Mouse (Mus musculus) limb, embryonic 15.5 days (tissue): ENCODE results near the gene Nostrin. TPM values are rescaled to one million over a fixed set of nuclear protein-coding genes. Genes with fewer than 3 reads are reported as not detected.
A peak's percentile ranks its signal among the peaks of the same experiment; 100 is the strongest.

Source experiments
- ATAC-seq: fragments of 200-750 bp; cut with Nextera tagmentation; 2 replicates; pipeline ENCODE4 v1.8.0; 2017; ENCODE audit warnings: low read depth, moderate TSS enrichment; ENCODE audit not compliant: insufficient number of reproducible peaks, low FRiP score, low TSS enrichment
- H3K27ac ChIP-seq: fragments of 300-500 bp; sonication (generic); 2 replicates; pipeline ENCODE4 v1.5.1; 2015; ENCODE audit warnings: moderate library complexity, mild to moderate bottlenecking, inconsistent platforms
- H3K27me3 ChIP-seq: fragments of 300-500 bp; sonication (generic); 2 replicates; pipeline ENCODE4 v1.6.1; 2015; ENCODE audit warnings: inconsistent platforms
- H3K36me3 ChIP-seq: fragments of 300-500 bp; sonication (generic); 2 replicates; pipeline ENCODE4 v1.6.1; 2015; ENCODE audit warnings: inconsistent platforms
- H3K4me1 ChIP-seq: fragments of 300-500 bp; sonication (generic); 2 replicates; pipeline ENCODE4 v1.6.1; 2015; ENCODE audit warnings: inconsistent platforms
- H3K4me2 ChIP-seq: fragments of 300-500 bp; sonication (generic); 2 replicates; pipeline ENCODE4 v1.6.1; 2015; ENCODE audit warnings: mild to moderate bottlenecking, inconsistent platforms
- H3K4me3 ChIP-seq: fragments of 300-500 bp; sonication (generic); 2 replicates; pipeline ENCODE4 v1.5.1; 2015; ENCODE audit warnings: mild to moderate bottlenecking, inconsistent platforms
- H3K9ac ChIP-seq: fragments of 300-500 bp; sonication (generic); 2 replicates; pipeline ENCODE4 v1.6.1; 2015; ENCODE audit warnings: inconsistent platforms
- H3K9me3 ChIP-seq: fragments of 300-500 bp; sonication (generic); 2 replicates; pipeline ENCODE4 v1.6.1; 2016; ENCODE audit warnings: inconsistent platforms
- WGBS: fragments of 180-500 bp; shearing (Covaris S2); methylation state at CpG from one replicate; pipeline ENCODE4 v1.1.7; 2015; 5-methylcytosine and 5-hydroxymethylcytosine counted together
- polyA plus RNA-seq: library from polyadenylated mRNA; unstranded; fragments of >200 nt; fragmentation: Nextera tagmentation; extraction: Ambion mirVana; gene quantifications from 2 replicates; pipeline ENCODE4 v1.2.1, GENCODE M21; 2015

Gene Nostrin
- polyA plus RNA-seq, result 1.0 and 1.7 TPM in 2 replicates

DNA sequence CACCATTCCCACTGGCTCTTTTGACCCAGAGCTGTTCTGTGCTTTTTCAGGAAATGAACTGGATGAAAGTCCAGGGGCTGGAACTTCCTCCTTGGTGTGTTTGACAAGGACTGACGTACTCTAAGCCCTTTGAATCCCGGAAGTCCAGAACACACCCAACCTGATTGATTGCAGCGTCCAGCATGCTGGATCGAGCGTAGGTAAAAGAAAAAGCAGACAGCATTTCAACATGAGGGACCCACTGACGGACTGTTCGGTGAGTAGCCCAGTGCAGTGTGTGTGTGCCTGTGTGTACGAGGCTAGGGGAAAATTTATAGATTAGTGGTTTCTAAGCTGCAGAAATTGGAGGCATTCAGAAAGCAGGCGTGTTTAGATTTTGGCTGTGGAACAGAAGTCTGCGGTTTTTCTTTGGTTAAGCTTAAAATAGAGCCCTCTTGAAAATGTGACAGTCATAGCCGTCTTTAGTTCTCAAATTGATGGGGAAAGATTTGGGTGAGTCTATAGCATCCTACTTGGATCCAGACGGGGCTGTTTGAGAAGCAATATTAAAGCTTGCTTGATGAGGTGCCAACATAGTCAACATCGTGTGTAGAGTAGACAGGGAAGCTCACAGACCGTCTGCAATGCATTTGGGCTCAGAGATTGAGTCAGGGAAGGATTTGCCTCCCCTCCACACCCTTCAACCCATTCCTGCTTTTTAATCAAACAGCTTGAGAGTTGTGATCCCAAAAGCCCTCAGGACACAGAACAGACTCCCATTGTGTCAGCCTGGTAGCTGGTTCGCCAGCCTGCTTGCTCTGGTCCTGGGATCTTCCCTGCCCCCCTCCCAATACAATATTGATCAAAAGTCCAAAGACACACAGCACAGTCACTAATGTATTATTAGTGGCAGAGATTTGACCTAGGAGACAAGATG, at the start of gene Nostrin:
TSS of gene Nostrin (plus strand) at position 140 of the 916 bp plus-strand sequence.
- WGBS, result 42% methylated on average over 15 of the region's 15 CpGs
- Histone ChIP-seq H3K4me1 (peaks cover 7% of the 10 kb centered on the region; the same call in 1 of the 2 replicates), H3K27ac (no peak within 1 kb of the TSS), H3K36me3 (no peaks in the 10 kb centered on the region), H3K4me2 (peak within 1 kb of the TSS; percentile 25; the same call in 1 of the 2 replicates), H3K27me3 (no peaks in the 10 kb centered on the region), H3K9me3 (no peaks in the 10 kb centered on the region), H3K9ac (no peak within 1 kb of the TSS), H3K4me3 (peak within 1 kb of the TSS; percentile 11; the same call in 1 of the 2 replicates)
- no peak for ATAC-seq

DNA sequence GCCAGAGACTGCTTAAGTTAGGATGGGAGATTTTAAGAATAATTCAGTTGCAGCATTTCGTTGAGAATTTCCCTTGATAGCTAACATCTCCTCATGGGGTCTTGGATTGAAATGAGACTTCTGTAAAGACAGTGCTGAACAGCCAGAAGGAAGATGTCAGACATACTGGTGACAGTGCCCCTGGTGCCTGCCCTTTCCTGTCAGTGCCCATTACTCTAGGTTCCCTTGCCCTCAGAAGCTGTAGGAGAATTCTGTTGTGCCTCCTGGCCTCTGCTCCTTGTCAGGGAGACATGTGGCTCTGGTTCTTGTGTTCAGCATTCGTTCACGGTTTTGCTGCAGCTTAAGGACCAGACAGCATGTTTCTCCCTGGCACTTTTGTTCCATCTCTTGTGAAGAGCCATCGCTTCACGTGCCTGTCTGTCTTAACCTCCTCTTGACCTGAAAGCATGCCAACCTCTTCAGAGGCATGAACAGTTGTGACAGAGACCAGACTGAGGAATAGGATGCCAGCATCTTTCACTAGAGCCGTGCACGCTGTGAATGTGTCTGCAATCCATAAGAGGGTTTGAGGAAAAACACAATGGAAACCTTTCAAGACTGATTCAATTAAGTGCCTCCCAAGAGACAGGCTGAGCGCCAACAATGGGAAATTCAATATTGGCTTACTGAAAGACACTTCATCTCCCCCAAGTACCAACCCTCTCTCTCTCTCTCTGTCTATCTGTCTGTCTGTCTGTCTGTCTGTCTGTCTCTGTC, 48.9 kb upstream of the Nostrin start:
- WGBS, result 67% methylated on average over 8 of the region's 8 CpGs
- H3K4me2 ChIP-seq, result no peak overlapping the region
- H3K4me3 ChIP-seq, result no peak overlapping the region
- H3K9me3 ChIP-seq, result no peaks in the 10 kb centered on the region
- ATAC-seq, result no peak
- no peak overlapping the region for H3K9ac ChIP-seq
- no peaks in the 10 kb centered on the region for H3K27me3 ChIP-seq
- no peaks in the 10 kb centered on the region for H3K36me3 ChIP-seq
- H3K27ac ChIP-seq, result no peak overlapping the region
- H3K4me1 ChIP-seq, result 0 out of 2 replicates have a peak, but pooled peaks cover 3% of the 10 kb centered on the region

DNA sequence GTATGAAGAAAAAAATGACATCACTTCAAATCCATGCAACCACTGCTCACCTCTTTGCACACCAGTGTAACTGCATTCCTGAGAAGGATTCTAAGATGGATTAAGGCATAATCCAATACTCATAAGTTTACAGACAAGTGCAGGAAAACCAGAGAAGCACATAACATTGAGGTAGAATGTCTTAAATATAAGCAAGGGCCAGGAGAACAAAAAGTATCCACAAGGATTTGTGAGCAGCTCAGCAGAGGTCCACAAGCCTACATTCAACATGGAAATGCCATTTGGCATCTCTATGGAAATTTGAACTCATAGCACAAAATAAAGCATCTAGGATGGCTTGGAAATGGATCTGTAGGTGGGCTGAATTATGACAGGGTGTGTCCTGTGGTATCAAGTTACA, 39.8 kb upstream of the Nostrin start:
- H3K4me2 ChIP-seq, result no peak overlapping the region
- H3K4me1 ChIP-seq, result no peaks in the 10 kb centered on the region
- ATAC-seq, result no peak
- no peaks in the 10 kb centered on the region for H3K27me3 ChIP-seq
- H3K9ac ChIP-seq, result no peak overlapping the region
- H3K4me3 ChIP-seq, result no peak overlapping the region
- no peak overlapping the region for H3K27ac ChIP-seq
- no peaks in the 10 kb centered on the region for H3K36me3 ChIP-seq
- H3K9me3 ChIP-seq, result no peaks in the 10 kb centered on the region

DNA sequence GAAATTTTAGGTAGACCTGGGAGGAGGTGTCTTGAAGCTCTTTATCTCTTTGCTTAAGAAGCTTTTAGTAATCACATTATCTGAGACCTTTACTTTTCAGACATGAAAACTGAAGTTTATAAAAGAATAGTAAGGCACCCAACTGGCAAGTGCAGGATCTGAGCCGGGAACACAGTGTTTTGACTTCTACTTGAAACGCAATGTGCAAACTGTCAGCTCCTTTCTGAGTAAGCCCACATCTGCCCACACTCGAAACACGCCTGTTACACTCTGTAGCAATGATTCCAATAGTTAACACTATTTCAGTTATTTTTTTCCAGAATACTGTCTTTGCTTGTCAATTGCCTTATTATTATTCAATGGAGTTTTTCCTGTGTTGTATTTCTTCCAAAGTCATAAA, 38.8 kb upstream of the Nostrin start:
- no peaks in the 10 kb centered on the region for H3K9me3 ChIP-seq
- H3K27ac ChIP-seq, result no peak overlapping the region
- ATAC-seq, result no peak
- H3K4me1 ChIP-seq, result no peaks in the 10 kb centered on the region
- H3K4me3 ChIP-seq, result no peak overlapping the region
- H3K36me3 ChIP-seq, result no peaks in the 10 kb centered on the region
- no peak overlapping the region for H3K9ac ChIP-seq
- no peaks in the 10 kb centered on the region for H3K27me3 ChIP-seq
- WGBS, result 81% methylated on average over 4 of the region's 4 CpGs
- no peak overlapping the region for H3K4me2 ChIP-seq

DNA sequence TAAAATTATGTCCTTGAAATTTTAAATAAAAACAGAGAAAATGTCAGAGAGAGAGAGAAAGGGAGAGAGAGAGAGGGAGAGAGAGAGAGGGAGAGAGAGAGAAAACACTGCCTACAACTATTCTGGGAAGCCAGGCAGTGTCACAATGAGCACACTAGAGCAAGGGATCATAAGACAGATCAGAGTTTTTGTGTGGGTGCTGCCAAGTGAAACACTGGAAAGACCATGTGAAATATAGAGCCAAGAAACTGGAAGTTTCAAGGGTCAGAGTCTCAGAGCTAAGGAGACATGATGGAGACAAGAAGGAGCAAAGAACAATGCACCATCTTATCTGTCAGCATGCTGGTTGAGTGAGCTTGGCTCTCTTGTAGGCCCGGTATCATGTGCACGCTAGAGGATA, 38.1 kb upstream of the Nostrin start:
- Histone ChIP-seq H3K9me3 (no peaks in the 10 kb centered on the region), H3K4me3 (no peak overlapping the region), H3K4me2 (no peak overlapping the region), H3K4me1 (no peaks in the 10 kb centered on the region), H3K27me3 (no peaks in the 10 kb centered on the region), H3K9ac (no peak overlapping the region), H3K27ac (no peak overlapping the region), H3K36me3 (no peaks in the 10 kb centered on the region)
- ATAC-seq, result no peak
- WGBS, result 82% methylated on average over 2 of the region's 2 CpGs

DNA sequence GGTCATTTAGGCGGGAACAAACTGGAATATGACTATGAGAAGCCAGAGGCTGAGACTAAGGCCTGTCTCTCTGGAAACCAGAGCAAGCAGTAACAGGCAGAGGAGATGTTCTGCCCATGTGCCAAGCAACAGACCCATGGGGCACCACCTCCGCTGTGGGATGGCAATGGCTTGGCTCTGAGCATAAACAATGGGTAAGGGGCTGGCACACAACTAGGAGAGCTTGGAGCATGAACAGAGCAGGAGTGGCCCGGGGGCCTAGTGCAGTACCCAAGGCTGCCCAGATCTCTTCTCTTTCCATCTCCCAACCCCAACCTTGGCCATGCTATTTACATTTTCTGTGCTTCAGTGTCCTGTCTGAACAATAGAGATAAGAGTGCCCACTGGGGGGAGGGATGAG, 36.9 kb upstream of the Nostrin start:
- H3K27me3 ChIP-seq, result no peaks in the 10 kb centered on the region
- H3K4me3 ChIP-seq, result no peak overlapping the region
- WGBS, result 87% methylated on average over 3 of the region's 3 CpGs
- ATAC-seq, result no peak
- no peaks in the 10 kb centered on the region for H3K36me3 ChIP-seq
- no peak overlapping the region for H3K27ac ChIP-seq
- H3K4me2 ChIP-seq, result no peak overlapping the region
- H3K4me1 ChIP-seq, result no peaks in the 10 kb centered on the region
- no peaks in the 10 kb centered on the region for H3K9me3 ChIP-seq
- H3K9ac ChIP-seq, result no peak overlapping the region

DNA sequence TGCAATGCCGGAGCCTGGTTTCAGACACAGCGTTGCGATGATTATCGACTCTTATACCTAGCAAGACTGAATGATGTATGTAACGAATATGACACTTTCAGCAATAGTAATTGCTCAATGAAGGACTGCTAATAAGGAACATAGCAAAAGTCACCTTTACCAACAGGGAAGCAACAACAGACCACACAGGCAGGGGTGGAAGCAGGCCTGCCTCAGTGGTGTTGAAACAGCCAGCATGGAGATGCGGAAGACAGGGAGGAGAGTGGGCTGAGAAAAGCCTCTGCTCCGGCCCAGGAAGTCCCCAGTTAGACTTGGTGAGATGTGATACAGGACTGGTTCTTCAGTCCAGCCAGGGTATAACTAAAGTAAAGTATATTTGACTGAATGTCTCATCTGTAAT, 36.5 kb upstream of the Nostrin start:
- ATAC-seq, result no peak
- Histone ChIP-seq H3K36me3 (no peaks in the 10 kb centered on the region), H3K4me3 (no peak overlapping the region), H3K9ac (no peak overlapping the region), H3K4me2 (no peak overlapping the region), H3K4me1 (no peaks in the 10 kb centered on the region), H3K9me3 (no peaks in the 10 kb centered on the region), H3K27me3 (no peaks in the 10 kb centered on the region), H3K27ac (no peak overlapping the region)
- 96% methylated on average over 7 of the region's 7 CpGs for WGBS

DNA sequence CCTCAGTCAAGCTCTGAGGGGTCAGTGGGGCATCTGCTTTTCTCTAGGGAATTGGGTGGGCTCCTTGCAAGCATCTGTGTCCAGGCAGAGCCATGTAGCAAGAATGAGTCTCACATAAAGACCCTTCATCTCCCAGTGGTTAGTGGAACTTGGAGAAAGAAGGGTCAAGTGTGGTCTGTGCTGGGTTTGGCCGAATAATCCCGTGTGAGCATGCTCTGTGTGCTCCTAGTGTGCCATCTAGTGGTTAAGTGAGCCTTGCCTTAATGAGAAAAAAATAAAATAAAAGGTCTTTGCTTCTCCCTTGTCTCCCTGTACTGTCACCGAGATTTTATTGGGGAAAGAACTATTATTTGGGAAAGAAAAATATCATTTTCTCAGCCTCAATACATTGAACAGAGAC, 34.9 kb upstream of the Nostrin start:
- 16% methylated on average over 3 of the region's 3 CpGs for WGBS
- H3K27me3 ChIP-seq, result no peaks in the 10 kb centered on the region
- no peaks in the 10 kb centered on the region for H3K9me3 ChIP-seq
- H3K36me3 ChIP-seq, result no peaks in the 10 kb centered on the region
- no peak overlapping the region for H3K4me3 ChIP-seq
- no peak overlapping the region for H3K9ac ChIP-seq
- H3K4me2 ChIP-seq, result no peak overlapping the region
- no peak for ATAC-seq
- no peak overlapping the region for H3K27ac ChIP-seq
- no peaks in the 10 kb centered on the region for H3K4me1 ChIP-seq

DNA sequence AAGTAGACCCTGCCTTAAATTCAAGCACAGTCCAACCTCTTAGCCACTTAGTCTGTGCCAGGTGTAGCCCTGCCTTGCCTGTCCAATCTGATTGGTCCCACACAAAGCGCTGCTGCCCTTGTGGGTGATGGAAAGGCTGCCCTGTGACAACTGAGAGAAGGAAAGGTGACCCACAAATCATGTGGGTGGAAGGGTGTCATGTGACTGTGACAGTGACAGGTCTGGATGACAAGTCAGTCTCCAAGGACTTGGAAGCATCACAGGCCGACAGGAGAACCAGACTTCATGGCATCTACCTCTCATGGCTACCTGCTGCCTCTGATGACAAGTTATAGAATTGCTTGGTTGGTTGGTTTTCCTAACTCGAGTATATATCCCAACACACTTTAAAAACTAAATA, 32.1 kb upstream of the Nostrin start:
- ATAC-seq, result no peak
- Histone ChIP-seq H3K36me3 (no peaks in the 10 kb centered on the region), H3K9me3 (no peaks in the 10 kb centered on the region), H3K9ac (no peak overlapping the region), H3K27ac (no peak overlapping the region), H3K4me1 (no peaks in the 10 kb centered on the region), H3K27me3 (no peaks in the 10 kb centered on the region), H3K4me2 (no peak overlapping the region), H3K4me3 (no peak overlapping the region)
- 77% methylated on average over 3 of the region's 3 CpGs for WGBS

DNA sequence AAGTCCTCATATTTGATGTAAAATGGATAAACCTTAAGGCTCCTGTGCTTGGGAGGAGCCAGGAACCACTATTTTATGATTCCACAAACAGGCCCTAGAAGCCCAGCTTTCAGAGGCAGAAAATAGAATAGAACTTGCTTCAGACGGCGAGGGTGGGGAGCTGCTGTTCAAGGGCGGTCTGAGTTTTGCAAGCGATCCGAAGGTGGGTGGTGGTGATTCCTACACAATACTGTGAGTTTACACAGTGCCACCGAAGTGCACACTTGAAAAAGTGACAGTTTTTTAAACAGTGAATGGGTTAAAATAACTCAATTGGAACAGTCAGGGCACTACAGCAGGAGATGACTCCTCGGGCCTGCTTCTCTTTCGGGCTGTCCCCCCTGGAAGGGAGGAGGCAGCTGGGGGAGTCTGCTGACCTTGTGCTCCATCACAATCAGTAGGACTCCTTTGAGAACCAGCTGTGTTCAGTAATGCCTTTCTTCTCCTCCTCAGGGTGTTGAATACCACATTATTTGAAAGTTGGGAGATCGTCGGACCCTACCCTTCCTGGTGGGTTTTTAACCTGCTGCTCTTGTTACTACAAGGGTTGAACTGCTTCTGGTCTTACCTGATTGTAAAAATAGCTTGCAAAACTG, 31.0 kb upstream of the Nostrin start:
- ATAC-seq, result no peak
- H3K27ac ChIP-seq, result no peak overlapping the region
- H3K4me1 ChIP-seq, result peaks cover 9% of the 10 kb centered on the region
- H3K9me3 ChIP-seq, result no peaks in the 10 kb centered on the region
- H3K4me2 ChIP-seq, result no peak overlapping the region
- no peak overlapping the region for H3K4me3 ChIP-seq
- WGBS, result 79% methylated on average over 10 of the region's 10 CpGs
- no peak overlapping the region for H3K9ac ChIP-seq
- no peaks in the 10 kb centered on the region for H3K36me3 ChIP-seq
- no peaks in the 10 kb centered on the region for H3K27me3 ChIP-seq

DNA sequence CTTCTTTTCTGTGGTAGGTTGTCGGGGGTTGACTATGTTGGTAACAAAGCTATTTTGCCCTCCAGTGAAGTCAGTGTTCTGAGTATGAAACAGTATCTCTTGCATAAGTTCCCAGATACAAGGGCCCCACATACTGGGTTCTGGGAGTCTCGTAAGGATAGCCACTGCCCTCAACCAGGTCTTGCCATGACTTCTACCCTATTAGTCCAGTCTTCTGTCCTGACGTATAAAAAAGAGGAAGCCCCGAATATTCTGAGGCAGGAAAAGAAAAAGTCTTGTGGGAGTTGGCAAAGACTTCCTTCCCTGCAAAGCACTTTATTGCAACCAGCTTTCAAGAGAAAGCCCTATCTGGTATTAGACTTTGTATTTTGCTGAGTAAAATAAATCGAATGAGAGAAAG, 26.4 kb upstream of the Nostrin start:
- H3K36me3 ChIP-seq, result no peaks in the 10 kb centered on the region
- 40% methylated on average over 5 of the region's 5 CpGs for WGBS
- H3K9me3 ChIP-seq, result no peaks in the 10 kb centered on the region
- peak overlapping the region; percentile 28 for H3K27ac ChIP-seq
- H3K9ac ChIP-seq, result no peak overlapping the region
- no peak for ATAC-seq
- H3K4me3 ChIP-seq, result no peak overlapping the region
- H3K27me3 ChIP-seq, result no peaks in the 10 kb centered on the region
- H3K4me1 ChIP-seq, result peaks cover 12% of the 10 kb centered on the region
- 0 out of 2 replicates have a peak overlapping the region, but pooled peaks have one; percentile 8 for H3K4me2 ChIP-seq

DNA sequence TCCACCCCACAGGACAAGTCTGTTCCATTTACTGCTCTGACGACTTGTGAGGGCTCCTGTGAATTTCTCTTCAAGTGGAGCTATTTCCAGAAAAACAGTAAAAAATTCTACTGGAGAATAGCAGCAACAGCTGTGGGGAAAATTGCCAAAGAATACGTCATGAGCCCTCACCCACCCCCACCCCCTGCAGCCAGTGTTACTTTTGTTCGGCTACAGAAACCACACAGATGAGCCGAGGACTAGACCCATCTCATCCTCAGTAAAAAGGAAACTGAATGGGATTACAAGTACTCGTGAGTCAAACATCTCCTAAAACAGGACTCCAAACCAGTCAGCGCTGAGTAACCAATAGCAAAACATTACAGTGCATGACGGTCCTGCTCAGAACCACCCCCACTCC, 25.9 kb upstream of the Nostrin start:
- 0 out of 2 replicates have a peak overlapping the region, but pooled peaks have one; percentile 8 for H3K4me2 ChIP-seq
- H3K27ac ChIP-seq, result peak overlapping the region; percentile 28; the same call in 1 of the 2 replicates
- peaks cover 12% of the 10 kb centered on the region for H3K4me1 ChIP-seq
- H3K9ac ChIP-seq, result no peak overlapping the region
- no peak for ATAC-seq
- H3K9me3 ChIP-seq, result no peaks in the 10 kb centered on the region
- 37% methylated on average over 7 of the region's 7 CpGs for WGBS
- no peak overlapping the region for H3K4me3 ChIP-seq
- H3K36me3 ChIP-seq, result no peaks in the 10 kb centered on the region
- no peaks in the 10 kb centered on the region for H3K27me3 ChIP-seq
